ENCODE assay signal across 10 mouse cellular contexts in the genomic region with DNA sequence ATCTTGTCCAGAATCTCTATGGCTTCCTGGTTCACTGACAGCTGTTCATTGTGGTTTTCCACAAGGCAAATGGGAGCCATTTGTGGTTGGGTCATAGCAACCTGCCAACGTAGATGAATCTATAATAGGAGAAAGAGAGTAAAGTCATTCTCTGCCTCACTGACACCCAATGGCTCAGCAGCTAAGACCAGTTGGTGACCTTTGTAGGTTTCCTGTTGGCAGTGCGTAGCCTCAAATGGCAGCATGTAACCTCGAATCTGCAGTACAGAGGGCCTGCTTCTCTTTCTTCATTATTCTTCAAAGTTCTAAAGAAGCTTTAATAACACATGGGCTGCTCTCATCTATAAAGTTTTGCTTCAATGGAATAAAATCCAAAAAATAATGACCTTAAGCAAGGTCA. TPM values are rescaled to one million over a fixed set of nuclear protein-coding genes. Genes with fewer than 3 reads are reported as not detected.
"Had no signal": no experiment of that assay in that cellular context is flagged by ENCODE, and none has a peak within 500 bp of the region (broad histone marks: within the 10 kb centered on the region; RNA-seq: fewer than 3 reads in every experiment).

No protein-coding gene starts in this region.

RNA-seq across cellular contexts. Expression of a gene that starts 3.3 kb away (rescaled TPM):
- total RNA-seq: heart, postnatal 4 days; layer of hippocampus, adult 18-20 months; layer of hippocampus, adult 2 months; layer of hippocampus, postnatal 14 days; layer of hippocampus, postnatal 25 days; layer of hippocampus, postnatal 36 days; left cerebral cortex, adult 18-20 months; left cerebral cortex, adult 2 months had no signal

RNA-seq across cellular contexts. Expression of a gene that starts 57.5 kb away (rescaled TPM):
- total RNA-seq: heart, postnatal 4 days; layer of hippocampus, adult 2 months; layer of hippocampus, adult 8-10 months; layer of hippocampus, postnatal 10 days; layer of hippocampus, postnatal 14 days; layer of hippocampus, postnatal 36 days; left cerebral cortex, adult 18-20 months; left cerebral cortex, adult 2 months had no signal
